Mouse (Mus musculus): ENCODE measurements around the gene Pnpla8.

- TF ChIP-seq CTCF (conservative IDR thresholded peaks at IDR 0.05; ENCODE audit: low read length): no peak
- TF ChIP-seq NANOG (IDR thresholded peaks at IDR 0.05; ENCODE audit: borderline replicate concordance, low read length): no peak
- TF ChIP-seq POU5F1 (IDR thresholded peaks at IDR 0.05; ENCODE audit: borderline replicate concordance, low read length): no peak
Measured at GRCm38 (mm10) chr12:44211555-44211954, 9.6 kb upstream of the Pnpla8 start.

All from E14TG2a.4 (cell line).